Mouse (Mus musculus) lung, adult 18-20 months (tissue): ENCODE data around the gene Gabbr2.

ENCODE experiments used
- DNase-seq, 2 experiments: peaks; one replicate each; pipeline ENCODE4 v3.0.0; 2022; ENCODE audit warnings: mixed read lengths in 2 of 2

Gene Gabbr2

DNA sequence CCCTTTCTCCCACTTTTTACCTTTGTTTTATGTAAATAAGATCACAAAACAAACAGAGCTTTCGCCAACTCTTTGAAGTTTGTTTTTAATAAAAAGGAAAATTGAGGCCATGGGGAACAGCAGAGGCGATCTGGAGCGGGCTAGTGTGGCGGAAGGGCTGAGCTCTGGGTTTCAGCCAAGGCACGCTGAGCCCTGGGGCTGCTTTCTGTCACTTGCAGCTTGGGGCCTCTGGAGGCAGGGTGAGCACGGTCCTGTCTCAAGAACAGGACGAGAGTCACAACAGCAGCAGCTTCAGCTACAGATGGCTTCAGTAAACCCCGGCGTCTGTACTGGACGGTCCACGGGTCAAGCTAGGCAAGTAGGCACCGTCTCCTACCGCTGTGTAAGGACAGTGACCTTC is 132.8 kb downstream of the Gabbr2 start:
- peak in 1 of 2 experiments; percentile 5 for DNase-seq

GRCm38 (mm10) chr4:46856145-46856544 is 135.5 kb downstream of the Gabbr2 start:
- no peak for DNase-seq

DNA sequence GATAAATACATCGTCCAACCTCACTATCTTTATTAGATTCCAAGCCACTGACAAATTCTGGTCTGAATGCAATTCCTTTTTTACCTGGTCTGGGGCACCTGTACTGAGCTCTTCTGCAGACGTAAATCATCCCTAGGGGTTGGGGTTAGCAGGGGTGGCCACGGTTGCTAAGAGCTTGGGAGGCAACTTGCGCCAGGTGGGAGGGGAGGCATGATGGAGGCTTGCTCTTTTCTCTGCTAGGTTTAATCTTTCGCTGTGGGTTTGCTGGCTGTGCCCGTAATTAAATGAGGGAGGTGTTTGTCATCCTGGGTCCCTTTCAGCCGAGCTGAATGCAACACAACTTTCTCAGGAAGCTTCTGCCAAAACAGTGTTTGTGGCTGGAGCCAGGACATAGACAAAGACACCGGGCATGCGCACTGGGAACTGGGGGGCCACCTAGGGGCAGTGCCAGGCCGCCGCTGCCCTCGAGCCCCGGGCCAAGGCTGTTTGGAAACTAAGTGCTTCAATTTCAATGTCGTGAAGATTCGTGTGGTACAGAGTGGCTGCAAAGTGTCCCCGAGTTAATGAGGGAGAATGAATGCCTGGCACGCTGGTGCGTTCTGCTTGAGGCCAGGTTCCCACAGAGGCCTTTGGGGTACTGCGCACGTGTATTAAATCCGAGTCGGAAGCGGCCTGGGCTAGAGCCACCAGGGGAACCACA is 136.8 kb downstream of the Gabbr2 start:
- no peak for DNase-seq

GRCm38 (mm10) chr4:46853852-46854460 is 137.7 kb downstream of the Gabbr2 start:
- DNase-seq: no peak

- DNase-seq: no peak
These were observed 143.9 kb downstream of the Gabbr2 start for GRCm38 (mm10) chr4:46847745-46848144.

DNA sequence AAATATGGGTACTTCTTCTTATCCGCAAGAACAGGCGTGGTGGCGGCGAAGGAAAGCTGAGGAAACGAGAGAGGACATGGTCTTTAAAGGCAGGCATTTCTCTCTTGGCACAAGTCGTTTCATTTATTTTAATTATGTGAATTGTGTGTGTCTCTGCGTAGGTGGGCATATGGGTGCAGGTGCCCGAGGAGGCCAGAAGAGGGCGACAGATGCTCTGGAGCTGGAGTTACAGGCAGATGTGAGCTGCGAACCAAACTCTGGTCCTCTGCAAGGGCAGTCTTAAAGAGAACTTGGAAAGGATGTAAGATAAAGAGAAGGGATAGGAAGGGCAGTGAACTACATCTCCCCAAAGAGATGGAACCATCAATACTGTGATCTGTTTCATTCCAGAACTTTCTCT is 145.3 kb downstream of the Gabbr2 start:
- DNase-seq: no peak

DNA sequence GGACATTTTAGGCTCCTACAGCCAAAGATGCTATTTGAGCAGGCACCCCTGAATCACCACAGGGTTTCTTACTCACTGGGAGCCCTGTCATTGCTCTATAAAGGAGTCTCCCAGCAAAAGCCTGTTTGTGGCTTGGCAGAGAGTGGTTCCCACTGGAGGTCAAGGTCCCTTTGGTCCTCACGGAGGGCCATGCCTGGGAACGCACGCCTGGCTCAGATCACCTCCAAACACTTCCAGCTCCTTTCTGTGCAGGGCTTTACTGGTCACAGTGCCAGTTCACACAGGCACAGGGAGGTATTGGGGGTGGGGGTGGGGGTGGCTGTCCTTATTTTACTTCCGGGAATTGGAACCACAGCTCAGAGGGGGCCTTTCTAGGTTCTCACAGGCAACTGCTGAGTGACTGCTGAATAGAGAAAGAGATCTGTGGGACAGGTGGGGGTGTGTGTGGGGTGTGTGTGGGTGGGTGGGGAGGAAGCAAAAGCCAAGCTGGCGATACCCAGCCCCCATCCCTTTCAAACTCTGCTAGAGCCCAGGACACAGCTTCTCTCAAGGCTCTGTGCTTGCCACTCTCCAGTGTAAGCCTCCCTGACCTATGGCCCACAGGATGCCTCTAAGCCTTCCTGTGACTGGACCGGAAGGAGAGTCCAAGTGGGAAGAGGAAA is 146.6 kb downstream of the Gabbr2 start:
- no peak for DNase-seq

DNA sequence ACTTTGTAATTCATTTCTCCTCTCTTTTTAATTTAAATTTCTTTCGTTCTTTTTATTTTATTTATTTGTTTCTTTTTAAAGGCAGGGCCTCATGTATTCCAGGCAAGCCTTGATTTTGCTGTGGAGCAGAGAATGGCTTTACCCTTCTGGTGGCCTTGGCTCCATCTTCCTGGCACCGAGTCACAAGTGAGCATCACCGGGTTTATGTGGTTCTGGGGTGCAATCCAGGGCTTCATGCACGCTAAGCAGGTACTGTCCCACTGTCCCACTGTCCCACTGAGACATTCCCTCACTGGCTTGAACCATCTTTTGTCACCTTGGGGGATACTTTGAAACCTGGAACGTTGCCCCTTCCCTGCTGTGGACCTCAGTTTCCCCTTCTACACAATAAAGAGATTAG is 147.1 kb downstream of the Gabbr2 start:
- DNase-seq: no peak

DNA sequence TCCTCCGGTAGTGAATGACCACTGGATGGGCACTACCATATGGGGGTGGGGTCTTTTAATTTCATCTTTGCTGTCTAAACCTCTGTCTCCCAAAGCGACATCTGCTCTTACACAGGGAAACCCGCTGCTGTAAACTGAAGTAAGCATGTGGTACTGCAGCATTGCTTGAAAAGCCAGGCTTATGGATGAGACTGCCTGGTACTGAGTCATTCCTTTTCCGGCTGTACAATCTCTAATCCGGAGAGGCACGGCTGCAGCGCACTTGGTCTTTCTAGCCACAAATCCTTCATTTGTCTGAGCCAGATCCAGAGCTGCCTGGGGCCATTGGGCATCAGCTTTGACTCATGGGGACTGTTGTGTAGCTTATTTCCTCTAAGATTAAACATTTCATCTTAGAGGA is 149.1 kb downstream of the Gabbr2 start:
- DNase-seq: no peak

DNA sequence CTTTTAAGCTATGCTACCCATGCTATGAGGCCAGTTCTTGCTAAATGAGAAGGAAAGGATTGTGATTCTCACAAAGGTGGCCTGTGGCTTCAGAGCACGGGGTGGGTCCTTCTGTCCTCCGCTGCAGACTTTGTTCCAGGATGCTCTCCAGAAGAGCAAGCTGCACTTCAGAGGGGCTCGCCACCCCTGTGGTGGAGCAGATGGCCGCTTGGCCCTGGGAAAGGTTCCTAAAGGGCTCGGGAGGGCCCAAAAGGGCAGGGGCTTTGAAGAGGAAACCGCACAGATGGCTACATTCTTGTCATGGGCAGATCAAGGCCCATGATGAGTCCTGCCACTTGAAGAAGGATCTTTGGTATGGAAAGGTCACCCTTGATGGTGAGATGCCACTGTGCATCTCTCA is 151.5 kb downstream of the Gabbr2 start:
- DNase-seq: no peak

DNA sequence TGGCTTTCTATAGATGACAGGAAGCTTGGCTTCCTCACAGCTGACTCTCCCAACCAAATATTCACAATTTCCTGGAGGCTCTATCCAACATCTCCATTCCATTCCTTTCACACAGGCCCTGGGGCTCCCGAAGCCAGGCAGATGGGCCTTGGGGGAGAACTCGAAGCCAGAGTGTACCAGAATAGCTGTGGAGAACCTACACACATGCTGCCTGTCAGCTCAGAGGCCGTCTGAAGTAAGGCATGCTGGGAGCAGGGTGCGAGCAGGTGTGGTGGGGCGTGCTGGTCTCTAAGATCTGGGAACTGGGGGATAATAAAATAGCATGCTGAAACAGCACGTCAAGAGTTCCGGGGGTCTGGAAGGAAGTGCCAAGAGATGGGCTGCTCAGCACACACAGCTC is 154.3 kb downstream of the Gabbr2 start:
- DNase-seq: no peak

DNA sequence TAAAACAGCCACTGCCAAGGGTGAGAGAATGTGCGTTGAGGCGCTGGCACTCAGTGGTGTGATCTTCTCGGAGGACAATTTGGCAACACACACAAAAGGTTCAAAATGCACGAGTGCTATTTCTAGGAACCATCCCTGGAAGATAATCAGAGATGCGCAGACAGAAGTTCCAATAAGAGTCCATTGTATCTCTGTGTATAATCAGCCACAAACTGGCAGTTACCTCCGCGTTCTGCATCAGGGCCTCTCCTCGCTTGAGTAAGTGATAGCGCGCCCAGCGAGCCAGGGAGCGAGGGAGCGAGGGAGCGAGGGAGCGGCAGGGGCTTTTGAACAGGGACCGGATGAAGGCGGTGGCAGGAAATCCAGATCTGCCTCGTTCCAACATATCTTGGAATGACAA is 155.6 kb downstream of the Gabbr2 start:
- DNase-seq: no peak

DNA sequence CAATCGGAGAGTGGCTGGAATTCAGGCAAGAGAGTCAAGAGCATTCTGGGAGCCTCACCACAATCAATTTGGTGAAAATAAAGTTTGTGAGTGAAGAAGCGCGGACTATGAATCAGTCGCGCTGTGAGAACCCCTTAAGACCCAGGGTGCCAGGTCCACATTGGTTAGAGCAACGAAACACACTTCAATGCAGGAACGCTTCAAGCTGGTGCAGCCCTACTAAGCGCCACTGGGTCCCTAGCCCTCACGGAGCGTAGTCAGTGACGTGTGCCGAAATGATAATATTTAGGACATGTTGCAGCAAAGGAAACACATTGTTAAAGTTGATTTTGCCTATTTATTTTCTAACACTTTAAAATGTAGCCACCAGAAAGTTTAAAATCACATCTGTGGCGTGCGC is 156.6 kb downstream of the Gabbr2 start:
- DNase-seq: no peak

GRCm38 (mm10) chr4:46832834-46833544 is 158.7 kb downstream of the Gabbr2 start:
- no peak for DNase-seq

- DNase-seq: no peak
These were observed 162.0 kb downstream of the Gabbr2 start for GRCm38 (mm10) chr4:46829656-46830055.

- DNase-seq: no peak
These were observed 163.5 kb downstream of the Gabbr2 start for GRCm38 (mm10) chr4:46828141-46828571.

DNA sequence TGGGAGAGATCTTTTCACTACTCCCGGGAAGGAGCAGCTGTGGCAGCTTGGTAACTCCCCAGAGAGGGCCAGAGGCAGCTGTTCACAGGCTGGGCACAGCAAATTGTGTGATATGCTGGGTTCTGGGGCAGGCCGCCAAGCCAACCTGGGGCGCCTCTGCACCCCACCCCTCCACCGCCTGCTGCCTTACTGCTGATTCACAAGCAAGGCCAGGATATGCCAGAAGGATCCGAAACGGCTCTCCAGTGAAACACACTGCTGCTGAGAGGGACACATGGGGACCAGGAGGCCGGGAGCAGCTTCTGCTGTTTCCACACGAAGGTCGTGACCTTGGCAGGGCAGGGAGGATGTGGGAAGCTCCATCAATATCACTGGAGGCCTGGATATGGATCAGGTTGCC is 164.2 kb downstream of the Gabbr2 start:
- no peak for DNase-seq

GRCm38 (mm10) chr4:46825846-46826529 is 165.7 kb downstream of the Gabbr2 start:
- no peak for DNase-seq

DNA sequence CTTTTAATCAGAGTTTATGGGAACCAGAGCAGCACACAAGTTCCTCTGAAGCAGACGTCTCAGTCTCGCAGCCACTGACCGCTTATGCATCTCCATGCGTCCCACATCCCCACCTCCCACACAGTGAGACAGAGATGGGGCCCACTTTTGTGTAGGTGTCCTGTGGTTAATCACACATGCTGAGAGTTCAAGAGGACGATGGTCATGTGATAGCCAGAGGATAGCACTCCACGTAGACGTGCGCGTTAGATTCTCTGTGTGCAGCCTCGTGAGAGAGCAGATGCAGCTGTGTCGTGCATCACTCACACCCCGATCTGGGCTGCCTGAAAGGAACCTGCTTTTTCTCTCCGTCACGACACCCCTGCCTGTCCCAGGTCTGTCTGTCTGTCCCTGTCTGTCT is 167.9 kb downstream of the Gabbr2 start:
- no peak for DNase-seq

GRCm38 (mm10) chr4:46821709-46822108 is 170.0 kb downstream of the Gabbr2 start:
- no peak for DNase-seq

DNA sequence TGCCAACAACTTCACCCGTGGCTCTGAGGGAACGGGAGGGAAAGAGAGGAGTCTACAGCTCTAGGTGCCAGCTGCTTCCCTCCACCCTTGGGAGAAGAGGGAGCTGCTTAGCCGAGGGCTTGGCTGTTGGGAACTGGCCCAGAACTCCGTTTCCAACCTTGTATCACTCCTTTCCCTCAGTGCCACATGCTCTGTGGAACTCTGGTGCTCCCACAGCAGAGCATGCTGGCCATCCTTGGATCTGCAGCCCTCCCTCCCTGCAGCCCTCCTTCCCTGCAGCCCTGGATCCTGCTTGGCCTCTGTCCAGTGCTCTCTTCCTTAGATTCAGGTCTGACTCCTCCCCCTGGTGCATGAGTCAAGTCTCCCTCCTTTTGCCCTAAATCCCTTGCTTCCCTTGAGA is 176.7 kb downstream of the Gabbr2 start:
- DNase-seq: no peak

- DNase-seq: no peak
These were observed 177.4 kb downstream of the Gabbr2 start for GRCm38 (mm10) chr4:46814236-46814635.

DNA sequence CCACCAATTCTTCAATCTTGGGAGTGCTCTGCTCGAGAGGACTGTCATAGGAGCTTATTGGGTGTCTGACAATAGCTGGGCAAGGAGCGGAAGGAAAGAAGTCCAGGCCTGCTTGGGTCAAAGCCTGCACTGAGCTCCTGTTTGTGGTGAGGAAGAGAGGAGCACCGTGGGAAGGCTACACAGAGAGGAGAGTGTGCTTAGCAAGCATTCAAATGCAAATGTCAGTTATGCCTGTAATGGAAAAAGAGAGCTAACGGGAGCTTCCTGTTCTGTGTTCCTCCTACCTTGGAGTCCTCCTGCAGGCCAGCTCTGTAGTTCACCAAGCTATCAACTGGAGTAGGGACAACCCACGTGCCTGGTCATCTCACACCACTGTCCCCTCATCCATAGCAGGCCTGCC is 180.5 kb downstream of the Gabbr2 start:
- DNase-seq: no peak
